Mouse (Mus musculus): ENCODE measurements around the gene Dync1i1.

Dync1i1 gene

DNA sequence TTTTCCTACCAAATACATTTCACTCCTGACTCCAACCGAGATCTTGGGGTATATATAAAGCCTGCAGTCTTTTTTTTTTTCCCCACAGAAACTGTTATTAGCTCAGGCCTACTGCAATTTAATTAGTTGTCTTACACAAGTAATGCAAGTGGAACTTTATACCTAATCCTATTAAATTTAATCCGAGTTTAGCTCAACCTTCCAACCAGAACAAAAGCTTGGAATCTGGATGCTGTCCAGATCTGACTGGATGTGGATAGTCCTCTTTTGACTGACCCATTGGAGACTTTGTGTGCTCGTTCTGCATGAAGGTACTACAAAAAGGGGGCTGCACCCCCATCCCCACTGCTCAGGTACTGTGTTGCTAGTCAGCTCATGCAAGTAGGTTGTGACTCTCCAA lies 328.5 kb downstream of the Dync1i1 start:
- DNase-seq (ENCODE audit: low spot score in 2 of 2): no peak

DNA sequence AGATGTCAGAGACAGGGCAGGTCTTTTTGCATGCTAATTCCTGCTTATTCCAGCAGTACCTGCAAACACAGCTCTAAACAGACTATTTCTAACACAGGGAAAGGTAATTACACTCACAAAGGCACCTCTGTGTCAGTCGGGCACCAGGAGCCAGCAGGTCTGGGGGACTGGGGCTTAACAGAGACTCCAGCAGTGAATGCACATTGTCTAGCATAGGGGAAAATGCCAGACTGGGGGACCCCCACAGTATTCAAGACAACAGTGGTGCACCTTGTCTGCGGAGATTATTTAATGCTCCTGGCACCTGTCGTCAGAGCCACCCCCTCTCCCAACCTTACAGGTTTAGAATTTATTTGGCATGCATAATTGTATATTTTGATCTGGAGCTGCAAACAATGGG lies 333.1 kb downstream of the Dync1i1 start:
- DNase-seq (ENCODE audit: low spot score in 2 of 2): no peak

DNA sequence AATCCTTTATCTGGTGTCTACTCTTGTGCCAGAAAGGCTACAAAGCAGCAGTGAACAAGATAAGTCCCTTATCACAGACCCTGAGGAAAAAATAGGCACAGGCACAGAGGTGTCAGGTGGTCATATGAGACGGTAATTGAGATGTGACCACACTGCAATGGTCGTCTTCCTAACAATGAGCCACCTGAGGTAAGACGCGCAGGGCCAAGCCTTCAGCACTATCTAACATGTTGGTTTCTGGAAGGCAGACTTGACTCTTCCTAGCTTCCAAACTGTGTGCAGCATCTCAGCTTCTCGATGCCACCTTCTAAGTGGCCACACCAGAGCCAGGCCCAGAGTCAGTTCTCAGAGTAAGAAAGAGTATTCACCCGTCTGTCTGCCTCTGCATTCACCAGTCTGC lies 341.8 kb downstream of the Dync1i1 start:
- DNase-seq (ENCODE audit: low spot score in 2 of 2): no peak

DNA sequence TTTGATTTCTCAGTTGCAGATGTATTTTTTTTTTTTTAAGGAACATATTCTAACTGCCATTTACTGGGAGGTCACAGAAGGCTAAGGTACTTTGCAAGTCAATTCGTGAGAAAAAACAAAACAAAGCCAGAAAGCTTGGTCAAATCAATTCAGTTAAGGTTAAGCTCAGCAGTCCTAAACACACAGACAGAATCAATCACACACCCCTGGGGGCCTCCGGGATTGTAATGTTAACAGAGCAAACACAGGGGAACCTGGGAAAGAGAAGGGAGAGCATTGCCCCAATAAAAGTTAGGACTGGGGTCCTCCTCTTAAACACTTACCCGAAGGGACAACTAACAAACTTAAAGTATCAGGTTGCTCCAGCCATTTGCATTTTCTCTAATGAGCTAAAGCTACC lies 344.6 kb downstream of the Dync1i1 start:
- no peak for DNase-seq (ENCODE audit: low spot score in 2 of 2)

DNA sequence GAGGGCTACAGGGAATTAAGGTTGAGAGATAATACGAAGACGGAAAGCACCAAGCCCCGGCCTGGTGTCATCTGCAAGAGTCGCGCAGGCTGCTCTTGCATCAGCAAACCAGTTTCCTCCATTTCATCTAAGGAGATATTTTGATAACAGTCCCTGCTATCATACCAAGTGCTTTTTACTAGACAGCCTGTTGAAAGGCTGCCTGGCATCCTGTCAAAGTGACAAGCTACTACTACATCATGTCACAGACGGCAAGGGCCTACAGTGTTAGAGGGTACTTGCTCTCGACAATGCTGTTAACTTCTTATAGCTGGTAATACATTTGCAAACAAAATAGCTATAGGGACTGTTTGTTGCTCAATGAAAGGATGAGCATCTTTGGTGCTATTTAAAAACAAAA lies 345.6 kb downstream of the Dync1i1 start:
- DNase-seq (ENCODE audit: low spot score in 2 of 2): no peak

DNA sequence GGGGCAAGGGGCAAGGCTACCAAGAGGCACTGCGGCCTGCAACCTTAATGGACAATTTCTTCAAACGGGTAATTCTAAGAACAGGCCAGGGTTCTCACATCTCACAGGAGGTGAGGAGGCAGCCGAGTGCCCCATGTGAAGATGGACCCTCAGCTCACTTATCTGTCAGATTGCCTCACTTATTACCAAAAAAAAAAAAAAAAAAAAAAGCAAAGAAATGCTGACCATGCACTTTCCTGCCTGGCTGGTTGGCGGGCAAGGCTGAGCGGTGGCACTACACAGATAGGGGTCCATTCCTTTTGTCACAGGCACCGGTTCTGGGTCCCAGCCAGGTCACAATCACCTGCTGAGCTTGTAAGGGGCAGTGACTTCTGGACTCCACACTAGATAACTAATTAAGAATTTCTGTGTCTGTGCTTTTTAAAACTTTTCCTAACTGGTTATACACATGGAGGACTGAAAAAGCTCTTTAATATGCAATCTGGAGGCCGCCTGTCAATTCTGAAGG lies 350.6 kb downstream of the Dync1i1 start:
- no peak for DNase-seq (ENCODE audit: low spot score in 2 of 2)

DNA sequence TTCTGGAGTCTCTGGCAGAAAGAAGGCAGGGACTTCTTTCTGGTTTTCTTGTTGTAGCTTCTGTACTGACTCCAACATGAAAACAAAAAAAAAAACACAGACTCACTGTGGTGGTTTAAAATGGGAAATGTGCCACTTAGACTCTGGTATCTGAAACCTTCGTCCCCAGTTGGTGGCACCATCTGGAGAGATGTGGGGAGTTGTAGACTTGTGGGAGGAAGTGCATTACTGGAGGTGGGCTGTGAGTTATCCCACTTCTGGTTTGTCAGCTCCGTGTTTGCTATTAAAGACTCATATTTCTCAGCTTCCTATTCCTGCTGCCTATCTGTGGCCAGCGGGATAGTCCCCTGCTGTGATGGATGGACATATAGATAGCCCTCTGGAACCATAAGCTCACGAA lies 351.8 kb downstream of the Dync1i1 start:
- DNase-seq (ENCODE audit: low spot score in 2 of 2): no peak
